Mouse (Mus musculus) urinary bladder, postnatal 10 days (tissue): ENCODE data around the gene Thada.

Source experiments
- DNase-seq: peaks from one replicate; pipeline ENCODE4 v3.0.0; 2022; ENCODE audit warnings: low spot score

The Thada gene

GRCm38 (mm10) chr17:84474312-84474711 is 8.3 kb upstream of the Thada start:
- no peak for DNase-seq

- DNase-seq: no peak
Observed at GRCm38 (mm10) chr17:84435012-84435411, 31.0 kb downstream of the Thada start.

GRCm38 (mm10) chr17:84434233-84434632 is 31.8 kb downstream of the Thada start:
- no peak for DNase-seq

GRCm38 (mm10) chr17:84431991-84432390 is 34.0 kb downstream of the Thada start:
- DNase-seq: no peak

GRCm38 (mm10) chr17:84424258-84424657 is 41.7 kb downstream of the Thada start:
- DNase-seq: no peak

GRCm38 (mm10) chr17:84422916-84423315 is 43.1 kb downstream of the Thada start:
- DNase-seq: no peak

GRCm38 (mm10) chr17:84422001-84422785 is 43.8 kb downstream of the Thada start:
- no peak for DNase-seq

GRCm38 (mm10) chr17:84421042-84421441 is 45.0 kb downstream of the Thada start:
- no peak for DNase-seq

GRCm38 (mm10) chr17:84420276-84420639 is 45.7 kb downstream of the Thada start:
- no peak for DNase-seq

- DNase-seq: no peak
Observed at GRCm38 (mm10) chr17:84419326-84420275, 46.4 kb downstream of the Thada start.

GRCm38 (mm10) chr17:84415936-84416335 is 50.1 kb downstream of the Thada start:
- DNase-seq: no peak

- no peak for DNase-seq
Observed at GRCm38 (mm10) chr17:84408731-84409130, 57.3 kb downstream of the Thada start.

- DNase-seq: no peak
Observed at GRCm38 (mm10) chr17:84405616-84406015, 60.4 kb downstream of the Thada start.

GRCm38 (mm10) chr17:84401796-84402195 is 64.2 kb downstream of the Thada start:
- no peak for DNase-seq

GRCm38 (mm10) chr17:84399431-84399830 is 66.6 kb downstream of the Thada start:
- no peak for DNase-seq

GRCm38 (mm10) chr17:84390026-84390425 is 76.0 kb downstream of the Thada start:
- DNase-seq: no peak

- no peak for DNase-seq
Observed at GRCm38 (mm10) chr17:84386176-84386575, 79.8 kb downstream of the Thada start.

GRCm38 (mm10) chr17:84385696-84386095 is 80.3 kb downstream of the Thada start:
- no peak for DNase-seq

- no peak for DNase-seq
Observed at GRCm38 (mm10) chr17:84384661-84385060, 81.3 kb downstream of the Thada start.

GRCm38 (mm10) chr17:84380340-84380739 is 85.7 kb downstream of the Thada start:
- no peak for DNase-seq

- DNase-seq: no peak
Observed at GRCm38 (mm10) chr17:84376882-84377281, 89.1 kb downstream of the Thada start.

GRCm38 (mm10) chr17:84372411-84373045 is 93.5 kb downstream of the Thada start:
- DNase-seq: no peak

- DNase-seq: no peak
Observed at GRCm38 (mm10) chr17:84370385-84370784, 95.6 kb downstream of the Thada start.
